Mouse (Mus musculus): Measurements from ENCODE around the gene Leprot. TPM values are rescaled to one million over a fixed set of nuclear protein-coding genes. Genes with fewer than 3 reads are reported as not detected.
A peak's percentile ranks its signal among the peaks of the same experiment; 100 is the strongest.

Leprot gene
- polyA plus RNA-seq, 1 experiment from 2014 or later = 79.0 TPM

DNA sequence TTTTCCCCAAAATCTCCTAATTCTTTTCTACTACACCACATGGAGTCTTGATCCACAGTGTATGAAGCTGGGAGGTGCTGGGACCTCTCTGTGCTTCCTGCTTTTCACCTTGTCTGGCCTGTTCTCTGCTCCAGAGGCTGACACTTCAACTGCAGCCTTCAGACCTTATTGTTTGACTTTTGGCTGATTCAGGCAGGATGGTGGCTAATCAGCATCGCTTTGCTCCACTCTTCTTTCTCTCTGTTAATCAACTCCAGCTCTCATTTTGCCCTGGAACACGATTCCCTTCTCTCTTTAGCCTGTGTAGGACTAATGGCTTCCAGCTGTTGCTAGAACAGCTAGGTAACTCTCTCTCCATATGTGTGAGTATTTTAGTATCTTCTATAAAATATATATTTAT, 59.7 kb downstream of the Leprot start:
- Histone ChIP-seq H3K27ac (replicated peaks; ENCODE audit: low read depth, low read length) (0 out of 2 replicates have a peak overlapping the region, but pooled peaks have one; percentile 9), H3K9me3 (replicated peaks; ENCODE audit: control insufficient read depth, low read length) (no peaks in the 10 kb centered on the region), H3K4me2 (ENCODE audit: low read depth, low read length) (no peak overlapping the region), H3K27me3 (ENCODE audit: control insufficient read depth, insufficient read depth, low read length) (no peaks in the 10 kb centered on the region), H3K4me3 (ENCODE audit: low read depth, low read length) (no peak overlapping the region), H3K9ac (replicated peaks; ENCODE audit: low read length) (no peak overlapping the region), H3K4me1 (ENCODE audit: control insufficient read depth, insufficient read depth, low read length) (no peaks in the 10 kb centered on the region), H3K36me3 (replicated peaks; ENCODE audit: control insufficient read depth, insufficient read depth, low read depth, low read length) (no peaks in the 10 kb centered on the region)
- ATAC-seq (replicated peaks; ENCODE audit: insufficient number of reproducible peaks, low FRiP score, low TSS enrichment, low read depth) = peak; percentile 90
- WGBS = 21% methylated on average over 2 of the region's 2 CpGs
- peak; percentile 94 for DNase-seq (ENCODE audit: low spot score)

DNA sequence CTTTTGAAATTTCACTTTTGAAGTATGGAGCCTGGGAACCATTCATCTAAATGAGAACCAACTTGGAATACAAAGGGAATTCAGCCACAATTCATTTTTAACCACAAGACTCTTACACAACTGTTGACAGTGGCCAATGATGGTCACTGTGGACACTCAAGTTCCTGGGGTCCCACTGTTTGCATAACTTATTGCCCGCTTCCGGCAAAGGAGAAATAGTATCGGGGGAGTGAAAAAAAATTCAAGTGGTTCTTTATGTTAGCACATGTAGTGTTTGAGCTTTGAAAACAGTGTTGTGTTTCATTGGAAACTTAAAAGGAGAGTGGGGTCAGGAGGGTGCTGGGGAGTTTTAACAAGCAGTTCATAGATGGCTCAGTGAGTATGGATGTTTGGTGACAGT, 60.4 kb downstream of the Leprot start:
- Histone ChIP-seq H3K4me2 (ENCODE audit: low read depth, low read length) (no peak overlapping the region), H3K4me3 (ENCODE audit: low read depth, low read length) (no peak overlapping the region), H3K9me3 (replicated peaks; ENCODE audit: control insufficient read depth, low read length) (no peaks in the 10 kb centered on the region), H3K36me3 (replicated peaks; ENCODE audit: control insufficient read depth, insufficient read depth, low read depth, low read length) (no peaks in the 10 kb centered on the region), H3K9ac (replicated peaks; ENCODE audit: low read length) (no peak overlapping the region), H3K4me1 (ENCODE audit: control insufficient read depth, insufficient read depth, low read length) (no peaks in the 10 kb centered on the region; the same call in 1 of the 2 replicates), H3K27me3 (ENCODE audit: control insufficient read depth, insufficient read depth, low read length) (no peaks in the 10 kb centered on the region), H3K27ac (replicated peaks; ENCODE audit: low read depth, low read length) (0 out of 2 replicates have a peak overlapping the region, but pooled peaks have one; percentile 31)
- WGBS = 22% methylated on average over 3 of the region's 3 CpGs
- 0 out of 2 replicates have a peak, but pooled peaks have one; percentile 3 for ATAC-seq (replicated peaks; ENCODE audit: insufficient number of reproducible peaks, low FRiP score, low TSS enrichment, low read depth)
- peak; percentile 54 for DNase-seq (ENCODE audit: low spot score)

Other genes with a start within 250 kb of the Leprot start
- gene Ak4, start 228.4 kb upstream of the Leprot start, polyA plus RNA-seq (2014; fragmentation: Nextera tagmentation; extraction: Ambion mirVana) = 7.1 and 7.5 TPM in 2 replicates
- gene Dnajc6, start 151.1 kb upstream of the Leprot start, polyA plus RNA-seq (2014; fragmentation: Nextera tagmentation; extraction: Ambion mirVana) = 1.9 and 2.9 TPM in 2 replicates
- gene Lepr, start 69.7 kb downstream of the Leprot start, polyA plus RNA-seq (2014; fragmentation: Nextera tagmentation; extraction: Ambion mirVana) = 5.2 and 6.0 TPM in 2 replicates
- not detected in 2 replicates for gene B020004J07Rik, start 196.3 kb downstream of the Leprot start, polyA plus RNA-seq (2014; fragmentation: Nextera tagmentation; extraction: Ambion mirVana)
- gene C130073F10Rik, start 246.1 kb downstream of the Leprot start, polyA plus RNA-seq (2014; fragmentation: Nextera tagmentation; extraction: Ambion mirVana) = not detected in 2 replicates

Measured in embryonic facial prominence, embryonic 11.5 days (tissue).